Mouse (Mus musculus) testis, adult 2 months (tissue): ENCODE measurements around the gene Ppp2r5e.

ENCODE experiments used
- CTCF ChIP-seq: fragments of 200-500 bp; IDR thresholded peaks from 2 replicates; pipeline ENCODE4 v1.5.1; 2012; ENCODE audit warnings: low read depth, mild to moderate bottlenecking, inconsistent platforms, low read length, moderate library complexity; ENCODE audit not compliant: control insufficient read depth, insufficient read depth, insufficient replicate concordance
- POLR2A ChIP-seq: fragments of 200-500 bp; IDR thresholded peaks from 2 replicates; pipeline ENCODE4 v1.6.1; 2012; ENCODE audit warnings: low read depth, mild to moderate bottlenecking, inconsistent platforms, low read length, moderate library complexity; ENCODE audit not compliant: control insufficient read depth

GRCm38 (mm10) chr12:75546241-75546640 lies 49.8 kb downstream of the Ppp2r5e start:
- no peak for TF ChIP-seq CTCF
- TF ChIP-seq POLR2A, result no peak
